Mouse (Mus musculus): Measurements from ENCODE around the gene Acox2. TPM values are rescaled to one million over a fixed set of nuclear protein-coding genes. Genes with fewer than 3 reads are reported as not detected.
"Not testable (repeated sequence)": the region's sequence is repeated elsewhere in the genome, so short reads cannot be mapped to it uniquely, and the experiment has no call there.

Gene Acox2
- total RNA-seq (2018; cell fraction: chromatin; rRNA removed): not detected
- total RNA-seq (2018; cell fraction: cytosol; rRNA removed): not detected
- total RNA-seq (2018; cell fraction: nucleus; rRNA removed): not detected
- polyA plus RNA-seq (2018): not detected in 3 replicates

GRCm38 (mm10) chr14:8259166-8259565 lies at the start of gene Acox2:
Gene Acox2 (minus strand): TSS chr14:8259353.
- no peaks in the 10 kb centered on the region for H3K36me3 ChIP-seq (ENCODE audit: inconsistent target)
- WGBS (ENCODE audit: missing documents): 87% methylated on average over 3 of the region's 3 CpGs
- no peaks in the 10 kb centered on the region for H3K79me2 ChIP-seq (ENCODE audit: inconsistent target)
- no peak within 1 kb of the TSS for H3K4me3 ChIP-seq (ENCODE audit: inconsistent target)
- no peak within 1 kb of the TSS for H3K27ac ChIP-seq

GRCm38 (mm10) chr14:8308650-8309049 lies 49.5 kb upstream of the Acox2 start:
- Histone ChIP-seq H3K36me3 (ENCODE audit: inconsistent target) (no peaks in the 10 kb centered on the region), H3K79me2 (ENCODE audit: inconsistent target) (no peaks in the 10 kb centered on the region), H3K27ac (no peak overlapping the region), H3K4me3 (ENCODE audit: inconsistent target) (no peak overlapping the region)
- WGBS (ENCODE audit: missing documents): 89% methylated on average over 3 of the region's 3 CpGs

GRCm38 (mm10) chr14:8306884-8307283 lies 47.7 kb upstream of the Acox2 start:
- H3K4me3 ChIP-seq (ENCODE audit: inconsistent target): no peak overlapping the region
- H3K36me3 ChIP-seq (ENCODE audit: inconsistent target): no peaks in the 10 kb centered on the region
- no peak overlapping the region for H3K27ac ChIP-seq
- 83% methylated on average over 6 of the region's 6 CpGs for WGBS (ENCODE audit: missing documents)
- H3K79me2 ChIP-seq (ENCODE audit: inconsistent target): no peaks in the 10 kb centered on the region

GRCm38 (mm10) chr14:8305014-8305413 lies 45.9 kb upstream of the Acox2 start:
- Histone ChIP-seq H3K4me3 (ENCODE audit: inconsistent target) (no peak overlapping the region), H3K27ac (no peak overlapping the region), H3K36me3 (ENCODE audit: inconsistent target) (no peaks in the 10 kb centered on the region), H3K79me2 (ENCODE audit: inconsistent target) (no peaks in the 10 kb centered on the region)
- 76% methylated on average over 3 of the region's 3 CpGs for WGBS (ENCODE audit: missing documents)

GRCm38 (mm10) chr14:8304082-8304481 lies 44.9 kb upstream of the Acox2 start:
- H3K36me3 ChIP-seq (ENCODE audit: inconsistent target): no peaks in the 10 kb centered on the region
- H3K27ac ChIP-seq: no peak overlapping the region
- no peaks in the 10 kb centered on the region for H3K79me2 ChIP-seq (ENCODE audit: inconsistent target)
- no peak overlapping the region for H3K4me3 ChIP-seq (ENCODE audit: inconsistent target)

- 71% methylated on average over 10 of the region's 10 CpGs for WGBS (ENCODE audit: missing documents)
- H3K4me3 ChIP-seq (ENCODE audit: inconsistent target): no peak overlapping the region
- H3K36me3 ChIP-seq (ENCODE audit: inconsistent target): no peaks in the 10 kb centered on the region
- H3K79me2 ChIP-seq (ENCODE audit: inconsistent target): no peaks in the 10 kb centered on the region
- no peak overlapping the region for H3K27ac ChIP-seq
These were observed 43.5 kb upstream of the Acox2 start for GRCm38 (mm10) chr14:8302687-8303086.

- H3K36me3 ChIP-seq (ENCODE audit: inconsistent target): no peaks in the 10 kb centered on the region
- WGBS (ENCODE audit: missing documents): 31% methylated on average over 8 of the region's 8 CpGs
- no peak overlapping the region for H3K27ac ChIP-seq
- no peak overlapping the region for H3K4me3 ChIP-seq (ENCODE audit: inconsistent target)
- no peaks in the 10 kb centered on the region for H3K79me2 ChIP-seq (ENCODE audit: inconsistent target)
These were observed 41.1 kb upstream of the Acox2 start for GRCm38 (mm10) chr14:8300281-8300680.

GRCm38 (mm10) chr14:8297889-8298293 lies 38.7 kb upstream of the Acox2 start:
- Histone ChIP-seq H3K79me2 (ENCODE audit: inconsistent target) (no peaks in the 10 kb centered on the region), H3K27ac (no peak overlapping the region), H3K4me3 (ENCODE audit: inconsistent target) (no peak overlapping the region), H3K36me3 (ENCODE audit: inconsistent target) (no peaks in the 10 kb centered on the region)
- 65% methylated on average over 5 of the region's 5 CpGs for WGBS (ENCODE audit: missing documents)

GRCm38 (mm10) chr14:8294257-8294656 lies 35.1 kb upstream of the Acox2 start:
- 92% methylated on average over 1 of the region's 1 CpGs for WGBS (ENCODE audit: missing documents)
- H3K4me3 ChIP-seq (ENCODE audit: inconsistent target): no peak overlapping the region
- H3K79me2 ChIP-seq (ENCODE audit: inconsistent target): no peaks in the 10 kb centered on the region
- H3K36me3 ChIP-seq (ENCODE audit: inconsistent target): no peaks in the 10 kb centered on the region
- H3K27ac ChIP-seq: no peak overlapping the region

- H3K79me2 ChIP-seq (ENCODE audit: inconsistent target); H3K27ac ChIP-seq; H3K4me3 ChIP-seq (ENCODE audit: inconsistent target); H3K36me3 ChIP-seq (ENCODE audit: inconsistent target): not testable (repeated sequence)
- 81% methylated on average over 5 of the region's 5 CpGs for WGBS (ENCODE audit: missing documents)
These were observed 27.4 kb upstream of the Acox2 start for GRCm38 (mm10) chr14:8286595-8286994.

- H3K36me3 ChIP-seq (ENCODE audit: inconsistent target): no peaks in the 10 kb centered on the region
- no peaks in the 10 kb centered on the region for H3K79me2 ChIP-seq (ENCODE audit: inconsistent target)
- H3K27ac ChIP-seq: no peak overlapping the region
- no peak overlapping the region for H3K4me3 ChIP-seq (ENCODE audit: inconsistent target)
These were observed 24.6 kb upstream of the Acox2 start for GRCm38 (mm10) chr14:8283784-8284183.

- not testable (repeated sequence) for H3K79me2 ChIP-seq (ENCODE audit: inconsistent target); H3K4me3 ChIP-seq (ENCODE audit: inconsistent target); H3K36me3 ChIP-seq (ENCODE audit: inconsistent target); H3K27ac ChIP-seq
- WGBS (ENCODE audit: missing documents): 88% methylated on average over 8 of the region's 8 CpGs
These were observed 12.1 kb upstream of the Acox2 start for GRCm38 (mm10) chr14:8271281-8271680.

- no peak overlapping the region for H3K27ac ChIP-seq
- no peak overlapping the region for H3K4me3 ChIP-seq (ENCODE audit: inconsistent target)
- no peaks in the 10 kb centered on the region for H3K36me3 ChIP-seq (ENCODE audit: inconsistent target)
- WGBS (ENCODE audit: missing documents): 100% methylated on average over 1 of the region's 1 CpGs
- no peaks in the 10 kb centered on the region for H3K79me2 ChIP-seq (ENCODE audit: inconsistent target)
These were observed 5.2 kb upstream of the Acox2 start for GRCm38 (mm10) chr14:8264378-8264777.

- WGBS (ENCODE audit: missing documents): 83% methylated on average over 1 of the region's 1 CpGs
These were observed 3.1 kb upstream of the Acox2 start for GRCm38 (mm10) chr14:8262242-8262641.

GRCm38 (mm10) chr14:8260214-8260613 lies 1.1 kb upstream of the Acox2 start:
- no peaks in the 10 kb centered on the region for H3K36me3 ChIP-seq (ENCODE audit: inconsistent target)
- 87% methylated on average over 5 of the region's 5 CpGs for WGBS (ENCODE audit: missing documents)
- no peaks in the 10 kb centered on the region for H3K79me2 ChIP-seq (ENCODE audit: inconsistent target)
- no peak overlapping the region for H3K27ac ChIP-seq
- no peak overlapping the region for H3K4me3 ChIP-seq (ENCODE audit: inconsistent target)

More at GRCm38 (mm10) chr14:8262242-8262641, 3.1 kb upstream of the Acox2 start:
- Histone ChIP-seq H3K36me3 (ENCODE audit: inconsistent target) (no peaks in the 10 kb centered on the region), H3K27ac (no peak overlapping the region), H3K79me2 (ENCODE audit: inconsistent target) (no peaks in the 10 kb centered on the region), H3K4me3 (ENCODE audit: inconsistent target) (no peak overlapping the region)

- no peaks in the 10 kb centered on the region for H3K36me3 ChIP-seq (ENCODE audit: inconsistent target)
- H3K79me2 ChIP-seq (ENCODE audit: inconsistent target): no peaks in the 10 kb centered on the region
- 42% methylated on average over 3 of the region's 3 CpGs for WGBS (ENCODE audit: missing documents)
- H3K27ac ChIP-seq: no peak overlapping the region
- H3K4me3 ChIP-seq (ENCODE audit: inconsistent target): no peak overlapping the region
These were observed 401 bp downstream of the Acox2 start for GRCm38 (mm10) chr14:8258752-8259151.

Data from macrophage (primary cell).